Mouse (Mus musculus): Measurements from ENCODE around the gene AI464131. TPM values are rescaled to one million over a fixed set of nuclear protein-coding genes. Genes with fewer than 3 reads are reported as not detected.
A peak's percentile ranks its signal among the peaks of the same experiment; 100 is the strongest.

The AI464131 gene
- polyA plus RNA-seq, 1 experiment = 0.07 TPM

GRCm38 (mm10) chr4:41479456-41479804 is 23.4 kb downstream of the AI464131 start:
- Histone ChIP-seq H3K36me3 (replicated peaks; ENCODE audit: low read length) (peaks cover 49% of the 10 kb centered on the region), H3K4me1 (no peaks in the 10 kb centered on the region), H3K27me3 (replicated peaks) (no peaks in the 10 kb centered on the region), H3K4me3 (replicated peaks) (no peak overlapping the region), H3K9me3 (no peaks in the 10 kb centered on the region)
- TF ChIP-seq FLI1 (IDR thresholded peaks at IDR 0.05; ENCODE audit: low read length) = no peak
- TF ChIP-seq GATA1 (IDR thresholded peaks at IDR 0.05; ENCODE audit: borderline replicate concordance, low read length) = no peak

GRCm38 (mm10) chr4:41478751-41479455 is 24.0 kb downstream of the AI464131 start:
- TF ChIP-seq FLI1 (IDR thresholded peaks at IDR 0.05; ENCODE audit: low read length) = no peak
- no peak for TF ChIP-seq GATA1 (IDR thresholded peaks at IDR 0.05; ENCODE audit: borderline replicate concordance, low read length)
- Histone ChIP-seq H3K4me1 (no peaks in the 10 kb centered on the region), H3K4me3 (replicated peaks) (no peak overlapping the region), H3K9me3 (no peaks in the 10 kb centered on the region), H3K36me3 (replicated peaks; ENCODE audit: low read length) (peaks cover 49% of the 10 kb centered on the region), H3K27me3 (replicated peaks) (no peaks in the 10 kb centered on the region)

- no peaks in the 10 kb centered on the region for H3K4me1 ChIP-seq
- no peak overlapping the region for H3K4me3 ChIP-seq (replicated peaks)
- H3K27me3 ChIP-seq (replicated peaks) = no peaks in the 10 kb centered on the region
- peaks cover 49% of the 10 kb centered on the region for H3K36me3 ChIP-seq (replicated peaks; ENCODE audit: low read length)
- TF ChIP-seq GATA1 (IDR thresholded peaks at IDR 0.05; ENCODE audit: borderline replicate concordance, low read length) (no peak), FLI1 (IDR thresholded peaks at IDR 0.05; ENCODE audit: low read length) (no peak)
- no peaks in the 10 kb centered on the region for H3K9me3 ChIP-seq
Measured at GRCm38 (mm10) chr4:41477648-41478160, 25.2 kb downstream of the AI464131 start.

GRCm38 (mm10) chr4:41471384-41471689 is 31.5 kb downstream of the AI464131 start:
- peaks cover 3% of the 10 kb centered on the region for H3K36me3 ChIP-seq (replicated peaks; ENCODE audit: low read length)
- no peak overlapping the region for H3K4me3 ChIP-seq (replicated peaks)
- no peaks in the 10 kb centered on the region for H3K9me3 ChIP-seq
- H3K27me3 ChIP-seq (replicated peaks) = no peaks in the 10 kb centered on the region
- TF ChIP-seq GATA1 (IDR thresholded peaks at IDR 0.05; ENCODE audit: borderline replicate concordance, low read length) (no peak), FLI1 (IDR thresholded peaks at IDR 0.05; ENCODE audit: low read length) (no peak)
- H3K4me1 ChIP-seq = peaks cover 20% of the 10 kb centered on the region

GRCm38 (mm10) chr4:41470684-41471383 is 32.0 kb downstream of the AI464131 start:
- Histone ChIP-seq H3K9me3 (no peaks in the 10 kb centered on the region), H3K4me3 (replicated peaks) (no peak overlapping the region), H3K27me3 (replicated peaks) (no peaks in the 10 kb centered on the region), H3K4me1 (peaks cover 22% of the 10 kb centered on the region), H3K36me3 (replicated peaks; ENCODE audit: low read length) (peaks cover 3% of the 10 kb centered on the region)
- TF ChIP-seq GATA1 (IDR thresholded peaks at IDR 0.05; ENCODE audit: borderline replicate concordance, low read length) = no peak
- no peak for TF ChIP-seq FLI1 (IDR thresholded peaks at IDR 0.05; ENCODE audit: low read length)

- no peaks in the 10 kb centered on the region for H3K27me3 ChIP-seq (replicated peaks)
- TF ChIP-seq FLI1 (IDR thresholded peaks at IDR 0.05; ENCODE audit: low read length) (no peak), GATA1 (IDR thresholded peaks at IDR 0.05; ENCODE audit: borderline replicate concordance, low read length) (no peak)
- peaks cover 27% of the 10 kb centered on the region for H3K4me1 ChIP-seq
- H3K9me3 ChIP-seq = no peaks in the 10 kb centered on the region
- peaks cover 3% of the 10 kb centered on the region for H3K36me3 ChIP-seq (replicated peaks; ENCODE audit: low read length)
- no peak overlapping the region for H3K4me3 ChIP-seq (replicated peaks)
Measured at GRCm38 (mm10) chr4:41470051-41470683, 32.7 kb downstream of the AI464131 start.

- no peaks in the 10 kb centered on the region for H3K27me3 ChIP-seq (replicated peaks)
- H3K4me1 ChIP-seq = peaks cover 27% of the 10 kb centered on the region
- TF ChIP-seq FLI1 (IDR thresholded peaks at IDR 0.05; ENCODE audit: low read length) (no peak), GATA1 (IDR thresholded peaks at IDR 0.05; ENCODE audit: borderline replicate concordance, low read length) (no peak)
- H3K9me3 ChIP-seq = no peaks in the 10 kb centered on the region
- no peak overlapping the region for H3K4me3 ChIP-seq (replicated peaks)
- peaks cover 3% of the 10 kb centered on the region for H3K36me3 ChIP-seq (replicated peaks; ENCODE audit: low read length)
Measured at GRCm38 (mm10) chr4:41469199-41469598, 33.7 kb downstream of the AI464131 start.

GRCm38 (mm10) chr4:41468396-41469080 is 34.3 kb downstream of the AI464131 start:
- TF ChIP-seq GATA1 (IDR thresholded peaks at IDR 0.05; ENCODE audit: borderline replicate concordance, low read length) (no peak), FLI1 (IDR thresholded peaks at IDR 0.05; ENCODE audit: low read length) (no peak)
- Histone ChIP-seq H3K9me3 (no peaks in the 10 kb centered on the region), H3K4me3 (replicated peaks) (peak overlapping the region; percentile 29), H3K4me1 (peaks cover 27% of the 10 kb centered on the region), H3K36me3 (replicated peaks; ENCODE audit: low read length) (peaks cover 3% of the 10 kb centered on the region), H3K27me3 (replicated peaks) (no peaks in the 10 kb centered on the region)

GRCm38 (mm10) chr4:41465287-41465665 is 37.6 kb downstream of the AI464131 start:
- peak overlapping the region; percentile 98 for H3K4me3 ChIP-seq (replicated peaks)
- H3K27me3 ChIP-seq (replicated peaks) = no peaks in the 10 kb centered on the region
- H3K9me3 ChIP-seq = no peaks in the 10 kb centered on the region
- no peak for TF ChIP-seq GATA1 (IDR thresholded peaks at IDR 0.05; ENCODE audit: borderline replicate concordance, low read length)
- TF ChIP-seq FLI1 (IDR thresholded peaks at IDR 0.05; ENCODE audit: low read length) = no peak
- peaks cover 40% of the 10 kb centered on the region for H3K4me1 ChIP-seq
- H3K36me3 ChIP-seq (replicated peaks; ENCODE audit: low read length) = peaks cover 15% of the 10 kb centered on the region

Measured in megakaryocyte, embryonic 14.5 days (primary cell).